Mouse (Mus musculus) kidney, postnatal 36 days (tissue): ENCODE measurements at regions not wholly inside any gene's neighbourhood (a gene's known extent, or its start where the extent isn't known, plus 50 kb on each side); places are given as distances from the start of the nearest gene placed in this dataset.

Source experiments
- DNase-seq, 2 experiments: peaks; one replicate each; pipeline ENCODE4 v3.0.0; 2021 to 2022; ENCODE audit warnings: mixed read lengths in 2 of 2

- no peak for DNase-seq
Measured at GRCm38 (mm10) chr14:111971857-111972256, 297.0 kb downstream of the Slitrk5 start.

- peak in 1 of 2 experiments; percentile 8 for DNase-seq
Measured at GRCm38 (mm10) chr14:111995809-111996458, 321.0 kb downstream of the Slitrk5 start.

- DNase-seq, result no peak
Measured at GRCm38 (mm10) chr14:112002146-112002545, 327.2 kb downstream of the Slitrk5 start.

- no peak for DNase-seq
Measured at GRCm38 (mm10) chr14:112002881-112003280, 328.0 kb downstream of the Slitrk5 start.

GRCm38 (mm10) chr14:112008651-112009050 is 333.8 kb downstream of the Slitrk5 start:
- no peak for DNase-seq

- no peak for DNase-seq
Measured at GRCm38 (mm10) chr14:112029331-112029730, 354.4 kb downstream of the Slitrk5 start.

- no peak for DNase-seq
Measured at GRCm38 (mm10) chr14:112075071-112075470, 400.2 kb downstream of the Slitrk5 start.
